Mouse (Mus musculus) liver, adult (tissue): ENCODE results near the gene Gm10352.
"Not testable (repeated sequence)": the region's sequence is repeated elsewhere in the genome, so short reads cannot be mapped to it uniquely, and the experiment has no call there.

Experiments used
- GATA4 ChIP-seq: IDR thresholded peaks from 2 replicates; pipeline ENCODE4 v1.6.1; 2014; ENCODE audit warnings: mild to moderate bottlenecking, low read length; ENCODE audit not compliant: insufficient replicate concordance

The Gm10352 gene

DNA sequence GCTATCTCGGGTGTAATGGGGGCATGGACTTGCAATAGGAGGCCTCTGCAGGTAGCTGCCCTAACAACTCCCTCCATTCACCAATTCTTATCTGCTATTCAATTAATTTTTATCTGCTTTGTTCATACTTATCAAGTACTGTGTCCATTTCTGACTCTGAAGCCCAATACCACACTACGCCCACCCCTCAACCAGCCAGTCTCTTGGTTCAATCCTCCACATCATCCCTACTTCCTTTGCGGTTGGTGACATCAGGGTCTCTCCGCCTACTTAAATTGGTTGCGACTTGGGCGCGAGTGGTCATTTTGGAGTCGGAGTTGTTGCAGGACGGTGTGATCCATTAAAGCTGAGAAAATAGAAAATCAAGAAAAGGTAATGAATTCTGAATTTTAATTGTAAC, at the start of gene Gm10352:
Gene Gm10352 (plus strand): TSS at position 301 of the 400 bp plus-strand sequence.
- not testable (repeated sequence) for TF ChIP-seq GATA4

DNA sequence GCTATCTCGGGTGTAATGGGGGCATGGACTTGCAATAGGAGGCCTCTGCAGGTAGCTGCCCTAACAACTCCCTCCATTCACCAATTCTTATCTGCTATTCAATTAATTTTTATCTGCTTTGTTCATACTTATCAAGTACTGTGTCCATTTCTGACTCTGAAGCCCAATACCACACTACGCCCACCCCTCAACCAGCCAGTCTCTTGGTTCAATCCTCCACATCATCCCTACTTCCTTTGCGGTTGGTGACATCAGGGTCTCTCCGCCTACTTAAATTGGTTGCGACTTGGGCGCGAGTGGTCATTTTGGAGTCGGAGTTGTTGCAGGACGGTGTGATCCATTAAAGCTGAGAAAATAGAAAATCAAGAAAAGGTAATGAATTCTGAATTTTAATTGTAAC, 31.5 kb downstream of the Gm10352 start, which contains the start of gene Gm29289:
Gene Gm29289 (plus strand): TSS at position 301 of the 400 bp plus-strand sequence.
- not testable (repeated sequence) for TF ChIP-seq GATA4
